Mouse (Mus musculus) liver, embryonic 12.5 days (tissue): ENCODE results near the gene Myo18a. TPM values are rescaled to one million over a fixed set of nuclear protein-coding genes. Genes with fewer than 3 reads are reported as not detected.

Experiments used
- ATAC-seq: fragments of 200-750 bp; cut with Nextera tagmentation; 2 replicates; pipeline ENCODE4 v1.8.0; 2017; ENCODE audit warnings: moderate number of reproducible peaks, mild to moderate bottlenecking, moderate library complexity
- H3K27ac ChIP-seq: fragments of 300-500 bp; sonication (generic); 2 replicates; pipeline ENCODE4 v1.5.1; 2016; ENCODE audit warnings: mild to moderate bottlenecking
- H3K27me3 ChIP-seq: fragments of 300-500 bp; sonication (generic); replicated peaks from 2 replicates; pipeline ENCODE4 v1.6.1; 2016; ENCODE audit warnings: mild to moderate bottlenecking, moderate library complexity
- H3K36me3 ChIP-seq: fragments of 300-500 bp; sonication (generic); 2 replicates; pipeline ENCODE4 v1.6.1; 2016; ENCODE audit warnings: mild to moderate bottlenecking, moderate library complexity
- H3K4me1 ChIP-seq: fragments of 300-500 bp; sonication (generic); 2 replicates; pipeline ENCODE4 v1.6.1; 2016
- H3K4me2 ChIP-seq: fragments of 300-500 bp; sonication (generic); 2 replicates; pipeline ENCODE4 v1.6.1; 2016; ENCODE audit warnings: mild to moderate bottlenecking, moderate library complexity
- H3K4me3 ChIP-seq: fragments of 300-500 bp; sonication (generic); 2 replicates; pipeline ENCODE4 v1.5.1; 2016; ENCODE audit warnings: mild to moderate bottlenecking, moderate library complexity
- H3K9ac ChIP-seq: fragments of 300-500 bp; sonication (generic); 2 replicates; pipeline ENCODE4 v1.6.1; 2016; ENCODE audit warnings: mild to moderate bottlenecking, moderate library complexity
- H3K9me3 ChIP-seq: fragments of 300-500 bp; sonication (generic); replicated peaks from 2 replicates; pipeline ENCODE4 v1.6.1; 2016; ENCODE audit warnings: mild to moderate bottlenecking, moderate library complexity
- whole genome bisulfite sequencing: fragments of 180-500 bp; shearing (Covaris S2); methylation state at CpG from one replicate; pipeline ENCODE4 v1.1.7; 2016; ENCODE audit not compliant: insufficient replicate concordance; 5-methylcytosine and 5-hydroxymethylcytosine counted together
- polyA plus RNA-seq: library from polyadenylated mRNA; unstranded; fragments of >200 nt; fragmentation: Nextera tagmentation; extraction: Ambion mirVana; gene quantifications from 2 replicates; pipeline ENCODE4 v1.2.1, GENCODE M21; 2016

Myo18a gene
- polyA plus RNA-seq, 1 experiment from 2014 or later: 28.8 TPM

DNA sequence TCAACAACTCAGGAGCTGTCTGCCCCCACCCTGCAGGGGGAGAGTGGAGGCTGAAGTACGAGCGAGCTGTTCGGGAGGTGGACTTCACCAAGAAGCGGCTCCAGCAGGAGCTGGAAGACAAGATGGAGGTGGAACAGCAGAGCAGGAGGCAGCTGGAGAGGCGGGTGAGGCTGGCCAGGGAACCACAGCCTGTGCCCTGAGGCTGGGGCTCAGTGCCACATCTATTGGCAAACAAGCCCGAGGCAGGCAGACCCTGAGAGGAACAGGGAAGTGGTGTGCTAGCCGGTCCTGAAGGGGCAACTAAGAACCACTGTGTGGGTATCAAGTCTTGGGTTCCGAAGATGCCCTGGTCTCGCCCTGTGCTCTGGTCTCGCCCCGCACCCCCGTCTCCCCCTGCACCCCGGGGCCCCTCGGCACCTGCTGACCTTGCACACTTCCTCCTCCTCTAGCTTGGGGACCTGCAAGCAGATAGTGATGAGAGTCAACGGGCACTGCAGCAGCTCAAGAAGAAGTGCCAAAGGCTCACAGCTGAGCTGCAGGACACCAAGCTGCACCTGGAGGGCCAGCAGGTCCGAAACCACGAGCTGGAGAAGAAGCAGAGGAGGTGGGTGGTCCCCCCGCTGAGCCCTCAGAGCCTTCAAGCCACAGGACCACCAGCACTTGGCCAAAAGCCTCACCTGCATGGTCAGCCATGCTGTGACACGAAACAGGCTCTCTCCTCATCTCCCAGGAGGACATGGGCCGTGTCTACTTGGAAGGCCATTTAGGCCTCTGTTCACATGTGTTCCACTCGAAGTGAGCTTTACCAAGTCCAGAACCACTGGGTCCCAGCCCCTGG, 80.2 kb downstream of the Myo18a start:
- Histone ChIP-seq H3K4me3 (no peak overlapping the region), H3K36me3 (peaks cover 99% of the 10 kb centered on the region), H3K4me2 (no peak overlapping the region), H3K4me1 (no peaks in the 10 kb centered on the region), H3K27me3 (no peaks in the 10 kb centered on the region), H3K9me3 (no peaks in the 10 kb centered on the region), H3K27ac (no peak overlapping the region), H3K9ac (no peak overlapping the region)
- no peak for ATAC-seq
- WGBS: 88% methylated on average over 21 of the region's 21 CpGs

DNA sequence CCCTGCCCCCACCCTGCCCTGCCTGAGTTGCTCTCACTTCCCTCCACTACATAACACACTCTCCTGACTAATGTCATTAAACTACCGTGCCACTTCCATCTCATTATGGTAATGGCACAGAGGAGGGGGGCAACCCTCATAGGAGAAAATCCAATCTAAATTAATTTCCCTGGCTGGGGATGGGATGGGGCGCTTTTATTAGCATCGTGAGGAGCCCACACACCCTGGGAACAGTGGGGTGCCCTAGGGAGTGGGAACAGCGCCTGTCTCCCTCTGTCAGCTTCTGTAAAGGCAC, 80.8 kb downstream of the Myo18a start:
- H3K27ac ChIP-seq: no peak overlapping the region
- H3K9ac ChIP-seq: no peak overlapping the region
- H3K4me3 ChIP-seq: no peak overlapping the region
- H3K27me3 ChIP-seq: no peaks in the 10 kb centered on the region
- ATAC-seq: no peak
- no peak overlapping the region for H3K4me2 ChIP-seq
- H3K4me1 ChIP-seq: no peaks in the 10 kb centered on the region
- H3K9me3 ChIP-seq: no peaks in the 10 kb centered on the region
- peaks cover 99% of the 10 kb centered on the region for H3K36me3 ChIP-seq
- 83% methylated on average over 4 of the region's 4 CpGs for WGBS

DNA sequence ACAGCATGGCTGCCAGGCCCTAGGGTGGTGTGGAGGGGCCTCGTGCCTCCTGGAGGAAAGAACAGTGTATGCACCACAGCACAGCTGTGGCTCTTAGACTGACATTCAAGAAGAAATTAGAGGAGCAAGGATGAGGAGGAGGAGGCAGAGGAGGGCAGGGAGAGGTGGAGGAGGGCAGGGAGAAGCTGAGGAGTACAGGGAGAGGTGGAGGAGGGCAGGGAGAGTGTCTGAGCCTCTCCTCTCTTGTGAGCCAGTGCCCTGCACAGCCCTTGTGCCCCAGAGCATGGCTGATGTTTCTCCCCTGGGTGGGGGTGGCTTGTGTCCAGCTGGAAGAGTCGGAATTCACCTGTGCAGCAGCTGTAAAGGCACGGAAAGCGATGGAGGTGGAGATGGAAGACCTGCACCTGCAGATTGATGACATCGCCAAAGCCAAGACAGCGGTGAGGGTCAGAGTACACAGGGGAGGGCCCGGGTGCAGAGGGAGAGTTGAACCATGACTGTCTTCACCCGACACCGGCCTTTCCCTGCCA, 84.6 kb downstream of the Myo18a start:
- 73% methylated on average over 9 of the region's 9 CpGs for WGBS
- no peaks in the 10 kb centered on the region for H3K4me1 ChIP-seq
- H3K9me3 ChIP-seq: no peaks in the 10 kb centered on the region
- no peak overlapping the region for H3K27ac ChIP-seq
- H3K4me3 ChIP-seq: no peak overlapping the region
- no peak overlapping the region for H3K4me2 ChIP-seq
- H3K9ac ChIP-seq: no peak overlapping the region
- peaks cover 98% of the 10 kb centered on the region for H3K36me3 ChIP-seq
- ATAC-seq: no peak
- no peaks in the 10 kb centered on the region for H3K27me3 ChIP-seq

DNA sequence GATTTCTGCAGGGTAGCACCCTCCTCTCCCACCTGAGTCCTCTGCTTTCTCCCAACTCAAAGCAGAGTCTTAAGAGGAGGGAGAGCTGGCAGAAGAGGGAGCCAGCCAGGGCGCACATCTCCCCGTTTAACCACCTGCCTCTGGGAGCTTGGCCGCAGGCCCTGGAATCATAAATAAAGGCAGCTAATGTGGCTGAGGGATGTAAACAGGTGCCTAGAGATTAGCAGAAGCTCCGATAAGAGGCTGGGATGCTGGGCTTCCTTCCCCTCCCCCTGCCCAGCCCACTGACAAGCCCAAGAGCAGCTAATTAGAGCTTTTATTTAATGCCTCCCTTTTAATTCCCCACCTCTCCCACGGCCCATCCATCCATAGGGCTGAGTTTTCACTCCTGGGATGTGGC, 85.1 kb downstream of the Myo18a start:
- Histone ChIP-seq H3K27ac (no peak overlapping the region), H3K4me1 (no peaks in the 10 kb centered on the region), H3K9me3 (no peaks in the 10 kb centered on the region), H3K4me2 (no peak overlapping the region), H3K36me3 (peaks cover 98% of the 10 kb centered on the region), H3K27me3 (no peaks in the 10 kb centered on the region), H3K4me3 (no peak overlapping the region), H3K9ac (no peak overlapping the region)
- WGBS: 67% methylated on average over 5 of the region's 5 CpGs
- ATAC-seq: no peak

DNA sequence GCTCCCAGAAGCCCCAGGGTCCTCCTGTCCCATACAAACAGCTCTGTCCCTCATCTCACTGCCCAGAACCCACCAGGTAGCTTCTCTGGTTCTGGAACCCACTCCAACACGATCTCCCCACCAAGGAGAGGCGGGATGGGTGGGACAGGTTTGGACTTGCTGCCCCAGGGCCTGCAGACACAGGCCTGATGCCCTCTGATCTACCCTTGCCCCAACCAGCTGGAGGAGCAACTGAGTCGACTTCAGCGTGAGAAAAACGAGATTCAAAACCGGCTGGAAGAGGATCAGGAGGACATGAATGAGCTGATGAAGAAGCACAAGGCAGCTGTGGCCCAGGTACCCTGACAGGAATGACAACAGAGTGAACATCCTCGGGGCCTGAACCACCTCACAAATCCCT, 86.1 kb downstream of the Myo18a start:
- WGBS: 69% methylated on average over 7 of the region's 7 CpGs
- no peak overlapping the region for H3K4me3 ChIP-seq
- no peaks in the 10 kb centered on the region for H3K27me3 ChIP-seq
- peaks cover 98% of the 10 kb centered on the region for H3K36me3 ChIP-seq
- no peak overlapping the region for H3K9ac ChIP-seq
- 0 out of 2 replicates have a peak, but pooled peaks cover under 1% of the 10 kb centered on the region for H3K4me1 ChIP-seq
- no peak overlapping the region for H3K4me2 ChIP-seq
- no peaks in the 10 kb centered on the region for H3K9me3 ChIP-seq
- no peak for ATAC-seq
- H3K27ac ChIP-seq: no peak overlapping the region

DNA sequence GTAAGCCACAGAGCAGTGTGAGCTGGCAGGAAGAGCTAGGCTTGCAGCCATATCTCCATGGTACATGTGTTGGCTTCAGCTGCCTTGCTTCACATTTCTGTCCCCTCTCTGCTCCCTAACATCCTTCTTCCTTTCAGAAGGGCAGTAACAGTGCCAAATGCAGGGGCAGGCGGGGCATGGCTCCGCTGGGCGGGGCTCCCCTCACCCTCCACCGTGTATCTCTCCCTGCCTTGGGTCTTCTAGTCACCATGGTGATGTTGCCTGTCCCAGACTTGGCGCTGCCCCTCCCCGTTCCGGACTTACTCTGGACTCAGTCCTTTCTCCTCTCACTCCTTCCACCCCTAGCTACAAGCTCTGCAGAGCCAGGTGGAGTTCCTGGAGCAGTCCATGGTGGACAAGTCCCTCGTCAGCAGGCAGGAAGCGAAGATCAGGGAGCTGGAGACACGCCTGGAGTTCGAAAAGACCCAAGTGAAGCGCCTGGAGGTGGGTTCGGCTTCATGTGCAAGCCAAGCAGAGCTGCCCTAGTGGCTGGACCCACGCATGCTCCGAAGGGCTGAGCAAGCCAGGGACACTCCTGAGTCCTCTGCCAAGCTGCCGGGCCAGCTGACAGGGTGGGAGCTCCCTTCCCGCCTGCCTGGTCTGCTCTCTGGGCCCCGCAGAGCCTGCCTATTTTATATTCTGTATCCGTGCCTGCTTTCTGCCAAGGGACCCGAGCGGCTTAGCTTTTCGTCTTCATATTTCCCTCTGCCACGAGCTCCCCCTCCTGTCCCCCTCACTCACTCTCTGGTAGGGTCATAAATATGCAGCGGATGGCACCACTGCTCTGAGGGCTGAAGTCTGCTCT, 87.6 kb downstream of the Myo18a start:
- ATAC-seq: no peak
- no peak overlapping the region for H3K4me3 ChIP-seq
- no peak overlapping the region for H3K27ac ChIP-seq
- no peak overlapping the region for H3K4me2 ChIP-seq
- H3K27me3 ChIP-seq: no peaks in the 10 kb centered on the region
- H3K4me1 ChIP-seq: 0 out of 2 replicates have a peak, but pooled peaks cover 6% of the 10 kb centered on the region
- H3K36me3 ChIP-seq: peaks cover 98% of the 10 kb centered on the region
- no peaks in the 10 kb centered on the region for H3K9me3 ChIP-seq
- 75% methylated on average over 24 of the region's 24 CpGs for WGBS
- H3K9ac ChIP-seq: no peak overlapping the region

DNA sequence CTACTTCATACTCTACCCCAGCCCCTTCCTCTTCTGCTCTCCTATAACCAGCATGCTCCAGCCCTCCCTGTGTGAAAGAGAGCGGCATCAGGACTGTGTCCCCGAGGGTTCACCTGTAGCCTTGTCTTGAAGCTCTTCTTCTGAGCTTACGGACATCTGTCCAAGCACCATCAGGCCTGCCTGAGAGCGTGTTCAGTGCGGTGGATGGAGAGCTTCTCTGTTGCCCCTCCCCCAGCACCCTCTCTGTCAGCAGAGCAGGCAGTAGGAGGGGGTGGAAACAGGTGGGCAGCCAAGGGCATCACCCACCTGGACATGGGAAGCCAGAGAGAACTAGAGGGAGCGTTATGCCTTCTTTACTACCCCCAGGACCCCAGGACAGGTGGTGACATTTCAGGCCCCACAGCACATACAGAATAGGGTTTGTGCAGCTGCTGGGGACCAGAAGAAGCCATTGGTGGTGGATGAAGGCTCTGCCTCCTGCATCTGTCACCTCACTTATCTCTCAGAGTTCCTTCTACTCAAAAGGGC, 88.5 kb downstream of the Myo18a start:
- H3K4me3 ChIP-seq: no peak overlapping the region
- ATAC-seq: no peak
- no peaks in the 10 kb centered on the region for H3K9me3 ChIP-seq
- no peak overlapping the region for H3K9ac ChIP-seq
- 80% methylated on average over 6 of the region's 6 CpGs for WGBS
- no peak overlapping the region for H3K27ac ChIP-seq
- H3K36me3 ChIP-seq: peaks cover 98% of the 10 kb centered on the region
- H3K27me3 ChIP-seq: no peaks in the 10 kb centered on the region
- H3K4me1 ChIP-seq: 0 out of 2 replicates have a peak, but pooled peaks cover 6% of the 10 kb centered on the region
- H3K4me2 ChIP-seq: no peak overlapping the region

DNA sequence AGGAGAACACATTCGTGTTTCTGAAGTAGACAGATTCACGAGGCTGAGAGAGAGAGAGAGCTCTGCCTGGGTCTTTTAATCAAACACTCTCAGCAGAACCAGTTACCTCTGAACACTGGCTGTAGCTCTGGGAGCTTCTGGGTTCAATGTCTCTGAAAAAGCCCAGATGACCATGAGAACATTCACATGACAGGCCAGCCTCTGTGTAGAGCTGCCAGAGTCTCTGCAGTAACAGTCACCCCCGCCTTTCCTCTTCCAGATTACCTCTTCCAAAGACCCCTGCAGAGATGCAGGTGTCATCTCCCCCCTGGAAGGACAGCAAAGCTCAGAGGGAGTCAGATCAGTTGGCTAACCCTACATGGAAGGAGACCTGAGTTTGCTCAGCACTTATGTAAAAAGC, 89.1 kb downstream of the Myo18a start:
- Histone ChIP-seq H3K9ac (no peak overlapping the region), H3K27ac (no peak overlapping the region), H3K4me1 (0 out of 2 replicates have a peak, but pooled peaks cover 6% of the 10 kb centered on the region), H3K36me3 (peaks cover 98% of the 10 kb centered on the region), H3K4me3 (no peak overlapping the region), H3K27me3 (no peaks in the 10 kb centered on the region), H3K9me3 (no peaks in the 10 kb centered on the region), H3K4me2 (no peak overlapping the region)
- ATAC-seq: no peak
- WGBS: 69% methylated on average over 3 of the region's 3 CpGs

DNA sequence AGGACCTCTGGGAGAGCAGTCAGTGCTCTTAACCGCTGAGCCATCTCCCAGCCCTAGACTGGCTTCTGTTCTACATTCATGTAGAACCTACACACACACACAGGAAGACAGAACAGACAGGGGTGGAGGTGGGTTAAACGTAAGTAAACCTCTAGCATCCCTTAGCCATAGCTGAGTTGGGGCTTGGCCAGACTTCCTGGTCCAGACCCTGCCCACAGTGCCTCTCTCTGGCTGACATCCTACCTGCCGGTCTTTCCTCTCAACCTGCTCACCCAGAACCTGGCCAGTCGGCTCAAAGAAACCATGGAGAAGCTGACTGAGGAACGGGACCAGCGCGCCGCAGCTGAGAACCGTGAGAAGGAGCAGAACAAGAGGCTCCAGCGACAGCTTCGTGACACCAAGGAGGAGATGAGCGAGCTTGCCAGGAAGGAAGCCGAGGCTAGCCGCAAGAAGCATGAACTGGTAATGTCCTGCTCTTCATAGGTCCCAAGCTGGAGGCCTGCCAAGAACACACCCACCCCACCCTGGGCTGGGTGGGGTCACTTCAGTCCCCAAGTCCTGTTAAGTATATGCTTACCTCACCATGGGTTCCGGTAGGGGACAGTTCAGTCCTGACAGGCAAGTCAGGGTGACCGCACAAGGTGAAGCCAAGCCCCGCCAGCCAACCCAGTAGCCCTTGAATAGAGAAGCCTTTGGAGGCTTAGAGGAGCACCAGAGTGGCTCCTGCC, 90.1 kb downstream of the Myo18a start:
- H3K27ac ChIP-seq: no peak overlapping the region
- H3K9ac ChIP-seq: no peak overlapping the region
- H3K4me3 ChIP-seq: no peak overlapping the region
- ATAC-seq: no peak
- 0 out of 2 replicates have a peak, but pooled peaks cover 6% of the 10 kb centered on the region for H3K4me1 ChIP-seq
- peaks cover 98% of the 10 kb centered on the region for H3K36me3 ChIP-seq
- no peaks in the 10 kb centered on the region for H3K27me3 ChIP-seq
- H3K4me2 ChIP-seq: no peak overlapping the region
- WGBS: 85% methylated on average over 17 of the region's 17 CpGs
- H3K9me3 ChIP-seq: no peaks in the 10 kb centered on the region

DNA sequence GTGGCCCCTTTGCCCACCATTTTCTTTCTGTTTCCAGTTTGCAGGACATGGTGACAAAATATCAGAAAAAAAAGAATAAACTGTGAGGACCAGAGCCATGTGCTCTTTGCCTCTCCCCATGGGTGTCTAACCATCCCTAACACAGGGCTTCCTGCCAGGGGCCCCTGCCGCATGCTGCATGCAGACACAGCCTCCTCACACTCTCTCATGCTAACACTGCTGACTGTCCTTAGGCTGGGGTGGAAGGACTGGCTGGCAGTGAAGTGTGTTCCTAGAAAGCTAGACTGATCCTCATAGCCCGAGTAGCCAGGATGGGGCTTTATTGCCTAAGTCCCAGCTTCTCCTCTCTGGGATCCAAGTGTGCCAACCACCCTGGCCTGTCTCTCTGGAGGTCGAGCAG, 91.6 kb downstream of the Myo18a start:
- Histone ChIP-seq H3K4me3 (no peak overlapping the region), H3K27ac (no peak overlapping the region), H3K27me3 (no peaks in the 10 kb centered on the region), H3K4me1 (0 out of 2 replicates have a peak, but pooled peaks cover 6% of the 10 kb centered on the region), H3K9ac (no peak overlapping the region), H3K36me3 (peaks cover 99% of the 10 kb centered on the region), H3K4me2 (no peak overlapping the region), H3K9me3 (no peaks in the 10 kb centered on the region)
- no peak for ATAC-seq
- 72% methylated on average over 3 of the region's 3 CpGs for WGBS

DNA sequence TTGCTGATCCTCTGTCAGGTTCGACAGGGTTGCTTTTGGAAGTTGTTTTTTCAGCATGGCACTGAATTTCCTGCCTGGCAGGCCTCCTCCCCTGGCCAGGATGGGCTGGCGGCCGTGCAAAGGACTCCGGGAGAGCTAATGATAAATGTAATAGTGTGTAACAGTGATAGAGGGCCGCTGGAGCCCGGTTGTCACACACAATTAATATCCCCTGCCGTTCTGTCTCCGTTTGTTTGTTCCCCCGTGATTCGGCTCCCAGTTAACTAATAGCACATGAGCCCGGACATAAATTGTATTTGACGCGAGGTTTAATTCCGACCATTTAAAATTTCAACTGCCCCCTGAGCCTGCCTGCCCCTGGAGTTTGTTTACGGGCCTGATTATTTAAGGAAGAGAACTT, 92.3 kb downstream of the Myo18a start:
- peaks cover 99% of the 10 kb centered on the region for H3K36me3 ChIP-seq
- no peak overlapping the region for H3K4me3 ChIP-seq

More for the DNA sequence above, 92.3 kb downstream of the Myo18a start:
- WGBS: 72% methylated on average over 15 of the region's 15 CpGs
- Histone ChIP-seq H3K4me2 (no peak overlapping the region), H3K27me3 (no peaks in the 10 kb centered on the region), H3K9ac (no peak overlapping the region), H3K9me3 (no peaks in the 10 kb centered on the region), H3K27ac (no peak overlapping the region), H3K4me1 (0 out of 2 replicates have a peak, but pooled peaks cover 6% of the 10 kb centered on the region)
- no peak for ATAC-seq
